Mouse (Mus musculus) CH12.LX (cell line): Measurements from ENCODE around the gene Ccdc146. TPM values are rescaled to one million over a fixed set of nuclear protein-coding genes. Genes with fewer than 3 reads are reported as not detected.
A peak's percentile ranks its signal among the peaks of the same experiment; 100 is the strongest.

Experiments
- DNase-seq: peaks from one replicate; pipeline ENCODE4 v3.0.0-alpha.2; 2013; ENCODE audit errors: extremely low read depth
- H3K27ac ChIP-seq: 2 replicates; pipeline ENCODE4 v1.5.1; 2012; ENCODE audit warnings: low read depth, mild to moderate bottlenecking, control low read depth, moderate library complexity; ENCODE audit not compliant: insufficient read depth
- H3K27me3 ChIP-seq: replicated peaks from 2 replicates; pipeline ENCODE3; 2012; ENCODE audit warnings: inconsistent platforms
- H3K36me3 ChIP-seq, 2 experiments: replicated peaks in 1 of 2; 2 replicates each; pipeline versions ENCODE3 to v1.6.1; 2012; ENCODE audit warnings: inconsistent platforms in 1 of 2, low read length in 1 of 2, mild to moderate bottlenecking in 1 of 2, mixed read lengths in 1 of 2, moderate library complexity in 1 of 2; ENCODE audit not compliant: control insufficient read depth in 1 of 2, insufficient read depth in 1 of 2
- H3K4me1 ChIP-seq, 2 experiments: 2 replicates each; pipeline ENCODE4 v1.6.1; 2012; ENCODE audit warnings: inconsistent platforms in 1 of 2, moderate library complexity in 1 of 2; ENCODE audit not compliant: insufficient read depth in 2 of 2, control insufficient read depth in 1 of 2
- H3K4me2 ChIP-seq: 2 replicates; pipeline ENCODE4 v1.6.1; 2012; ENCODE audit warnings: low read depth, mild to moderate bottlenecking, control low read depth; ENCODE audit not compliant: poor library complexity, insufficient read depth, severe bottlenecking
- H3K4me3 ChIP-seq, 3 experiments: fragments of 150-350 bp in 1 of 3; sonication (generic) in 1 of 3; replicated peaks in 1 of 3; 2 replicates each; pipeline versions ENCODE3 to v1.5.1; 2011 to 2012; ENCODE audit warnings: low read depth in 2 of 3, low read length in 2 of 3, mild to moderate bottlenecking in 2 of 3, moderate library complexity in 2 of 3, control low read depth in 1 of 3, improper control_type of control experiment in 1 of 3, inconsistent platforms in 1 of 3, mixed read lengths in 1 of 3; ENCODE audit not compliant: poor library complexity in 1 of 3
- H3K79me2 ChIP-seq: replicated peaks from 2 replicates; pipeline ENCODE4 v1.6.1; 2012; ENCODE audit warnings: mild to moderate bottlenecking, moderate library complexity; ENCODE audit not compliant: control insufficient read depth, poor library complexity, insufficient read depth, severe bottlenecking; ENCODE audit errors: extremely low read depth
- H3K9ac ChIP-seq: 2 replicates; pipeline ENCODE4 v1.6.1; 2012; ENCODE audit warnings: low read depth, mild to moderate bottlenecking, control low read depth, moderate library complexity; ENCODE audit not compliant: insufficient read depth
- H3K9me3 ChIP-seq: replicated peaks from 2 replicates; pipeline ENCODE3; 2012; ENCODE audit warnings: low read length, inconsistent platforms, mixed read lengths
- BHLHE40 ChIP-seq: IDR thresholded peaks from 2 replicates; pipeline ENCODE4 v1.6.1; 2011; ENCODE audit warnings: mild to moderate bottlenecking, low read depth, low read length, improper control_type of control experiment
- CTCF ChIP-seq, 2 experiments: IDR thresholded peaks in 1 of 2; conservative IDR thresholded peaks in 1 of 2; 2 replicates each; pipeline ENCODE4 v1.5.1; 2011 to 2012; ENCODE audit warnings: low read depth in 2 of 2, low read length in 2 of 2, improper control_type of control experiment in 1 of 2, inconsistent platforms in 1 of 2, mild to moderate bottlenecking in 1 of 2, moderate library complexity in 1 of 2
- ETS1 ChIP-seq: conservative IDR thresholded peaks from 2 replicates; pipeline ENCODE4 v1.6.1; 2012; ENCODE audit warnings: low read depth, mild to moderate bottlenecking, inconsistent platforms, low read length, improper control_type of control experiment, moderate library complexity
- GABPA ChIP-seq: IDR thresholded peaks from 2 replicates; pipeline ENCODE4 v1.6.1; 2012; ENCODE audit warnings: low read depth, low read length, improper control_type of control experiment, inconsistent platforms; ENCODE audit not compliant: insufficient replicate concordance
- HCFC1 ChIP-seq: IDR thresholded peaks from 2 replicates; pipeline ENCODE4 v1.6.1; 2012; ENCODE audit warnings: low read depth, mild to moderate bottlenecking, inconsistent platforms, low read length, improper control_type of control experiment
- JUND ChIP-seq: conservative IDR thresholded peaks from 2 replicates; pipeline ENCODE4 v1.6.1; 2011; ENCODE audit warnings: low read depth, low read length, improper control_type of control experiment
- KAT2A ChIP-seq: IDR thresholded peaks from 2 replicates; pipeline ENCODE4 v1.6.1; 2012; ENCODE audit warnings: low read length, improper control_type of control experiment, inconsistent platforms; ENCODE audit not compliant: insufficient replicate concordance
- MAX ChIP-seq: IDR thresholded peaks from 2 replicates; pipeline ENCODE4 v1.6.1; 2011; ENCODE audit warnings: low read length, improper control_type of control experiment
- MEF2A ChIP-seq: IDR thresholded peaks from 2 replicates; pipeline ENCODE4 v1.6.1; 2014; ENCODE audit warnings: low read depth, mild to moderate bottlenecking, inconsistent platforms, low read length, improper control_type of control experiment, borderline replicate concordance
- NELFE ChIP-seq: IDR thresholded peaks from 2 replicates; pipeline ENCODE4 v1.6.1; 2011; ENCODE audit warnings: low read depth, low read length, improper control_type of control experiment
- POLR2A ChIP-seq: IDR thresholded peaks from 2 replicates; pipeline ENCODE4 v1.6.1; 2011; ENCODE audit warnings: low read depth, mild to moderate bottlenecking, improper control_type of control experiment, low read length
- POLR2AphosphoS2 ChIP-seq: IDR thresholded peaks from 2 replicates; pipeline ENCODE4 v1.6.1; 2011; ENCODE audit warnings: low read depth, low read length, improper control_type of control experiment
- RAD21 ChIP-seq: IDR thresholded peaks from 2 replicates; pipeline ENCODE4 v1.6.1; 2011; ENCODE audit warnings: low read depth, mild to moderate bottlenecking, low read length, improper control_type of control experiment, moderate library complexity
- RCOR1 ChIP-seq: conservative IDR thresholded peaks from 2 replicates; pipeline ENCODE4 v1.6.1; 2012; ENCODE audit warnings: low read depth, mild to moderate bottlenecking, inconsistent platforms, low read length, improper control_type of control experiment
- SIN3A ChIP-seq: IDR thresholded peaks from 2 replicates; pipeline ENCODE4 v1.6.1; 2012; ENCODE audit warnings: low read length, improper control_type of control experiment, inconsistent platforms
- SMC3 ChIP-seq: IDR thresholded peaks from 2 replicates; pipeline ENCODE4 v1.6.1; 2011; ENCODE audit warnings: low read depth, low read length, improper control_type of control experiment
- TBP ChIP-seq: conservative IDR thresholded peaks from 2 replicates; pipeline ENCODE4 v1.6.1; 2011; ENCODE audit warnings: low read depth, low read length, improper control_type of control experiment
- UBTF ChIP-seq: IDR thresholded peaks from 2 replicates; pipeline ENCODE4 v1.6.1; 2012; ENCODE audit warnings: low read depth, mild to moderate bottlenecking, inconsistent platforms, low read length, improper control_type of control experiment, moderate library complexity
- USF1 ChIP-seq: IDR thresholded peaks from 2 replicates; pipeline ENCODE4 v1.6.1; 2014; ENCODE audit warnings: low read depth, mild to moderate bottlenecking, inconsistent platforms, low read length, improper control_type of control experiment
- ZC3H11A ChIP-seq: IDR thresholded peaks from 2 replicates; pipeline ENCODE4 v1.6.1; 2012; ENCODE audit warnings: low read depth, mild to moderate bottlenecking, inconsistent platforms, low read length, improper control_type of control experiment
- ZKSCAN1 ChIP-seq: IDR thresholded peaks from 2 replicates; pipeline ENCODE4 v1.6.1; 2012; ENCODE audit warnings: low read depth, inconsistent platforms, low read length, improper control_type of control experiment, borderline replicate concordance
- ZNF384 ChIP-seq: IDR thresholded peaks from 2 replicates; pipeline ENCODE4 v1.6.1; 2012; ENCODE audit warnings: low read depth, low read length, improper control_type of control experiment, inconsistent platforms
- dilution Hi-C: fragments of 300-500 bp; cut with MboI; formaldehyde crosslinking; loops from 2 replicates; pipeline ENCODE4 v1.14.3; 2020; ENCODE audit warnings: low sequenced_read_pairs; ENCODE audit not compliant: extremely low pct_unique_long_range_greater_than_20kb, extremely low pct_ligation_motif_present
- in situ Hi-C: fragments of 300-500 bp; cut with MboI; formaldehyde crosslinking; loops from 3 replicates; pipeline ENCODE4 v1.14.3; 2019; ENCODE audit warnings: low sequenced_read_pairs, low pct_ligation_motif_present, low pct_unique_long_range_greater_than_20kb, mixed read lengths
- polyA plus RNA-seq: library from polyadenylated mRNA; unstranded; fragments of >175 nt; gene quantifications from 2 replicates; pipeline ENCODE4 v1.2.1, GENCODE M21; 2012; ENCODE audit warnings: low read depth; ENCODE audit not compliant: insufficient read length
- total RNA-seq, 2 experiments: library from RNA; depleted of rRNA; stranded (reverse); fragments of 300-350 nt in 1 of 2; fragments of >200 nt in 1 of 2; gene quantifications; 2 replicates each; pipeline ENCODE4 v1.2.3; 2012 to 2014

Ccdc146 gene
- total and polyA plus RNA-seq, 3 experiments = 0.17 to 0.21 TPM; not detected in 1

DNA sequence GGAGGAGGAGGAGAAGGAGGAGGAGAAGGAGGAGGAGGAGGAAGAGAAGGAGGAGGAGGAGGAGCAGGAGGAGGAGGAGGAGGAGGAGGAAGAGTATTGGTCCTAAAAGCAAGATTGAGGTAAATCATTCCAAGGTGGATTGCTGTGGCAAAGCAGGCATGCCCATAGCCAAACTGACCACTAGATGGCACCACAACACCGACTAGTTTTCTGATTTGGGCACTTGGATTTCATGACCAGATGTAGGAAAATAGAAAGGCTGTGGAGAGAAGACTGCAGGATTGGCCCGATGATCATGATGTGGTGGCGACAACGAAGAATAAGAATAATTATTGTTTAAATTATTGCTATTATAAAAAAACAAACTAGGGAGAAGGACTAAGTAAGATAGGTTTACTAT lies 159.4 kb downstream of the Ccdc146 start:
- Histone ChIP-seq H3K4me3 (no peak overlapping the region), H3K4me1 (peaks cover 2 to 3% of the 10 kb centered on the region in 2 experiments; a peak in 2 of 4 replicates), H3K9ac (no peak overlapping the region), H3K79me2 (no peaks in the 10 kb centered on the region), H3K27me3 (no peaks in the 10 kb centered on the region), H3K4me2 (no peak overlapping the region), H3K27ac (no peak overlapping the region), H3K36me3 (peaks cover 0 to 4% of the 10 kb centered on the region in 2 experiments), H3K9me3 (no peaks in the 10 kb centered on the region)
- TF ChIP-seq SMC3 (peak; percentile 82), ZNF384 (no peak), UBTF (no peak), BHLHE40 (no peak), KAT2A (no peak), ETS1 (no peak), CTCF (conservative IDR thresholded peaks at IDR 0.05 in 1 of 2, IDR thresholded peaks at IDR 0.05 in 1 of 2; ENCODE audit: low read depth in 2 of 2, low read length in 2 of 2) (peak; percentile 84 to 88), RAD21 (peak; percentile 89), ZKSCAN1 (no peak), POLR2A (no peak), USF1 (no peak), MEF2A (no peak), NELFE (no peak), ZC3H11A (peak; percentile 69)
- in situ Hi-C loops = loop anchor here (10.0 kb wide), 1 partner anchor 320 kb away; no protein-coding TSS in a partner anchor
- DNase-seq = peak; percentile 75
- dilution Hi-C loops = no loop called here

DNA sequence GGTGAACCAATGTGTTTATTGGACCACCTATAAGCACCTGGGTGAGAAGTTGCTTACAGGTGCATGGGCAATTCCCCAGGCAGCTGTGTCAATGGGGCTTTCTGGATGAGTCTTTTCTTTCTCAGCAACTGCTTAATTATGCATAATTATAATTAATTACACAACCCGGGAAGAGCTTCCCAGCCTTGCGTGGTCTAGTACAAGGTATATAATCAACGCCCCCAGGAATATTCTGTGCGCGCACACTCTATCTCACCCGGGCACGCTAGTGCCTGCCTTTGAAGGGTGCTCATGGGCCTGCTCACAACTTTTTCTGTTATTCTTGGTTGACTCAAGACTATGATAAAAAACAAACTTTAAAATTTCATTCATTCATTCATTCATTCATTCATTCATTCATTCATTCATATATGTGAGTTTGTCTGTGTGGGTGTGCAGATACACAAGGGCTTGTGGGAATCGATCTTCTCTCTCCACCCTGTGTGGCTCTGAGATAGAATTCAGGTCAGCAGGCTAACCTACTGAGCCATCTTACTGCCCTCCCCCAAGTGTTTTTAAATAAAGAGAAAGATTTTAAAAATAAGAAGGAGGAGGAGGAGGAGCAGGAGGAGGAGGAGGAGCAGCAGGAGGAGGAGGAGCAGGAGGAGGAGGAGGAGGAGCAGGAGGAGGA lies 160.0 kb downstream of the Ccdc146 start:
- dilution Hi-C loops (no loop called here), in situ Hi-C loops (loop anchor here (10.0 kb wide), 1 partner anchor 320 kb away; no protein-coding TSS in a partner anchor)
- H3K79me2 ChIP-seq = no peaks in the 10 kb centered on the region
- no peaks in the 10 kb centered on the region for H3K27me3 ChIP-seq
- H3K4me3 ChIP-seq = no peak overlapping the region
- H3K4me1 ChIP-seq = no peaks in the 10 kb centered on the region
- TF ChIP-seq RCOR1 (no peak), SIN3A (no peak), GABPA (no peak), MAX (no peak), TBP (no peak), POLR2AphosphoS2 (no peak), HCFC1 (no peak), JUND (no peak)
- H3K36me3 ChIP-seq = peaks cover 0 to 5% of the 10 kb centered on the region in 2 experiments
- H3K4me2 ChIP-seq = no peak overlapping the region
- H3K9ac ChIP-seq = no peak overlapping the region
- no peaks in the 10 kb centered on the region for H3K9me3 ChIP-seq
- H3K27ac ChIP-seq = no peak overlapping the region
- DNase-seq = no peak
